Mouse (Mus musculus) myocyte (in vitro differentiated cells): ENCODE measurements at regions not wholly inside any gene's neighbourhood (a gene's known extent, or its start where the extent isn't known, plus 50 kb on each side); places are given as distances from the start of the nearest gene placed in this dataset.
A peak's percentile ranks its signal among the peaks of the same experiment; 100 is the strongest.

ENCODE experiments used
- H3K27me3 ChIP-seq: one replicate; pipeline ENCODE4 v1.6.1; 2011; ENCODE audit not compliant: control insufficient read depth, insufficient read depth, insufficient read length
- H3K36me3 ChIP-seq: one replicate; pipeline ENCODE4 v1.6.1; 2011; ENCODE audit not compliant: control insufficient read depth, insufficient read depth
- H3K4me2 ChIP-seq: one replicate; pipeline ENCODE4 v1.6.1; 2011; ENCODE audit warnings: low read depth, control low read depth
- H3K4me3 ChIP-seq: one replicate; pipeline ENCODE4 v1.5.1; 2011; ENCODE audit warnings: mild to moderate bottlenecking, control low read depth, moderate library complexity
- H3K79me2 ChIP-seq: one replicate; pipeline ENCODE4 v1.6.1; 2011; ENCODE audit not compliant: control insufficient read depth, insufficient read depth
- H3ac ChIP-seq: one replicate; pipeline ENCODE4 v1.6.1; 2011; ENCODE audit not compliant: control insufficient read depth, insufficient read length
- CEBPB ChIP-seq: IDR thresholded peaks from 2 replicates; pipeline ENCODE4 v1.6.1; 2011; ENCODE audit warnings: mild to moderate bottlenecking, moderate library complexity; ENCODE audit not compliant: poor library complexity, insufficient read depth, severe bottlenecking
- E2F4 ChIP-seq: IDR thresholded peaks from one replicate; pipeline ENCODE4 v1.6.1; 2011; ENCODE audit warnings: mild to moderate bottlenecking, control low read depth, moderate library complexity; ENCODE audit not compliant: insufficient read depth
- MAX ChIP-seq: IDR thresholded peaks from one replicate; pipeline ENCODE4 v1.6.1; 2011; ENCODE audit warnings: low read depth, mild to moderate bottlenecking, control low read depth
- MYOD1 ChIP-seq, 3 experiments: IDR thresholded peaks; one replicate each; pipeline ENCODE4 v1.6.1; 2011; ENCODE audit warnings: control low read depth in 2 of 3, low read depth in 2 of 3, mild to moderate bottlenecking in 2 of 3, moderate library complexity in 1 of 3; ENCODE audit not compliant: insufficient read length in 2 of 3, control insufficient read depth in 1 of 3
- MYOG ChIP-seq, 3 experiments: IDR thresholded peaks; one replicate each; pipeline ENCODE4 v1.6.1; 2011; ENCODE audit warnings: control low read depth in 2 of 3, low read depth in 2 of 3, mild to moderate bottlenecking in 2 of 3; ENCODE audit not compliant: insufficient read length in 2 of 3, control insufficient read depth in 1 of 3, insufficient read depth in 1 of 3
- POLR2A ChIP-seq: IDR thresholded peaks from one replicate; pipeline ENCODE4 v1.6.1; 2011; ENCODE audit warnings: low read depth, mild to moderate bottlenecking, control low read depth, moderate library complexity; ENCODE audit not compliant: insufficient read length
- POLR2AphosphoS2 ChIP-seq: IDR thresholded peaks from one replicate; pipeline ENCODE4 v1.6.1; 2011; ENCODE audit warnings: low read depth, control low read depth; ENCODE audit not compliant: insufficient read length
- REST ChIP-seq: IDR thresholded peaks from one replicate; pipeline ENCODE4 v1.6.1; 2011; ENCODE audit warnings: mild to moderate bottlenecking, control low read depth, moderate library complexity; ENCODE audit not compliant: insufficient read depth, insufficient read length
- SRF ChIP-seq: IDR thresholded peaks from one replicate; pipeline ENCODE4 v1.6.1; 2011; ENCODE audit warnings: low read depth; ENCODE audit not compliant: control insufficient read depth, insufficient read length
- TCF12 ChIP-seq: IDR thresholded peaks from one replicate; pipeline ENCODE4 v1.6.1; 2011; ENCODE audit warnings: mild to moderate bottlenecking, control low read depth; ENCODE audit not compliant: poor library complexity, insufficient read depth, severe bottlenecking
- TCF3 ChIP-seq: IDR thresholded peaks from one replicate; pipeline ENCODE4 v1.6.1; 2011; ENCODE audit warnings: low read depth, control low read depth; ENCODE audit not compliant: insufficient read length
- USF1 ChIP-seq: IDR thresholded peaks from one replicate; pipeline ENCODE4 v1.6.1; 2011; ENCODE audit warnings: low read depth, mild to moderate bottlenecking, control low read depth, moderate library complexity

DNA sequence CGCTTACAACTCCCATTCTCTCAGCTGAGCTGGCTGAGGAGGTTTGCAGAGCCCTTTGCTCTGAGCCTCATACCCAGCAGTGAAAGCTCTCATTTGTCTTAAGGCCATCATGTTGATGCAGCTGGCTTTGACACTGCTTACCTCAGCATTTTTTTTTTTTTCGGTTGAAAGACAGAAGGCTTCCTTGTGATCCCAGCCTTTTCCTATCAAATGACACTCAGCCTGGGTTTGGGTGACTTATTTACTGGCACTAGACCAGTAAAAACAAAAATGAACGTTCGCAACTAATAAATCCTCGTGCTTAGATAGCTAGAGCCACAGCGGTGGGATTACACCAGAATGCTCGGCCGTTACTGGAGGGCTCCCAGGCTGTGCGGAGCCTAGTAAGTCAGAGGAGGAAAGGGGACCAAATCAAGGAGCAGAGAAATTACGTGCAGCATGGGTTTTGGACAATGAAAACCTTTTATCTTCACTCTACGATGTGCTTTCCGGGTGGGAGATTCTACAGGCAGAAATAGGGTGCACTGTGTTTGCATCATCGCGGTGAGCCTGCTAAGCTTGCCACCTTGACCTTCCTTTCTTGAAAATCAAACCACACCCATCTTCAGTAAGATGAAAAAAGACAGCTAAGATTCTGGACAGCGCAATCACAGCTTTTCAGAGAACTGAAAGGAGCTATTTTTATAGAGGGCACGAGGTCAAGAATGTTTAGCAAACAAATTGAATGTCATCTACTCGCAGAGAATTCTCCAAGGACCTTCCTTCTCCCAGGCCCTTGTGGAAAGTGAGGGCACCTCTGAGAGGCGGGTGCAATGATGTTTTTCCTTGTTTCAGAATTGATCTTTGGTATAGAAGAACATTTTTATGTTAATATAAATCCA, 302.3 kb upstream of the Mpdz start:
- no peaks in the 10 kb centered on the region for H3K36me3 ChIP-seq
- peak overlapping the region; percentile 49 for H3K4me2 ChIP-seq
- TF ChIP-seq SRF = no peak
- no peak overlapping the region for H3K4me3 ChIP-seq
- no peak overlapping the region for H3ac ChIP-seq
- H3K27me3 ChIP-seq = no peaks in the 10 kb centered on the region
- no peaks in the 10 kb centered on the region for H3K79me2 ChIP-seq

DNA sequence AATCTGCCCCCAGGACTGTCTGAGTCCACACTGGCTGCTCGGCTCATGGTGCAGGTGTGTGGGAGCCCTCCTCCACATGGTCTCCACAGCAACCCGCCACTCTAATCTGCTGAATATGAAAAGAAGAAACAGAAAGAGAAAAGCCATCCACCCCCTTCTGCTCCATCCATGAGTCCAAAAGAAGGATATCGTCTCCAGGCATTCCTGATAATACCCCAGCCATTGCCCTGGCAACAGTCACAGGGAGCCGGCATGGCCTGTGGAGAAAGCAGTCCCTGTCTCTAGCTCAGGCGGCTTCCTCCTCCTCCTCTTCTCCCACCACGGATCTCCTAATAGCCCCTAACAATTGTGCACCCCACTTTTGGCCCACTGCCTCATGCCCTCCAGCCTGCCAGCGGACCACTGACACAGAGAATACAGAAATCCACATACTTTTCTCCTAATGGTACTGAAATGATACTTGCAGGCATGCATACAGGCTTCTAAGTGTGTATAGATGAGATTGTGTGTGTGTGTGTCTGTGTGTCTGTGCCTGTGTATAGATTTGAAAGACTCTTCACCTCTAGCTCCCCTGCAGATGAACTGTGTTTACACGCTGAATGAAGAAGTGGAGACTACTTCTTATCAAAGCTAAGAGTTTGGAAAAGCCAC, 301.5 kb upstream of the Mpdz start:
- no peaks in the 10 kb centered on the region for H3K27me3 ChIP-seq
- no peaks in the 10 kb centered on the region for H3K79me2 ChIP-seq
- peak overlapping the region; percentile 49 for H3K4me2 ChIP-seq
- H3ac ChIP-seq = no peak overlapping the region
- no peak overlapping the region for H3K4me3 ChIP-seq
- TF ChIP-seq USF1 (no peak), POLR2AphosphoS2 (no peak), TCF3 (no peak), MYOD1 (IDR thresholded peaks at IDR 0.05; ENCODE audit: control insufficient read depth in 1 of 3, insufficient read length in 2 of 3, low read depth in 2 of 3) (no peak), TCF12 (no peak), REST (no peak), CEBPB (no peak), SRF (no peak), MYOG (IDR thresholded peaks at IDR 0.05; ENCODE audit: control insufficient read depth in 1 of 3, insufficient read depth in 1 of 3, insufficient read length in 2 of 3, low read depth in 2 of 3) (no peak), MAX (no peak), E2F4 (no peak), POLR2A (no peak)
- no peaks in the 10 kb centered on the region for H3K36me3 ChIP-seq

GRCm38 (mm10) chr4:81742536-81743459, 300.2 kb upstream of the Mpdz start:
- no peak for TF ChIP-seq E2F4
- TF ChIP-seq MYOD1 (IDR thresholded peaks at IDR 0.05; ENCODE audit: control insufficient read depth in 1 of 3, insufficient read length in 2 of 3, low read depth in 2 of 3) = no peak
- TF ChIP-seq MAX = no peak
- TF ChIP-seq USF1 = no peak
- no peak for TF ChIP-seq TCF3
- TF ChIP-seq TCF12 = no peak
- TF ChIP-seq CEBPB = no peak
- no peak for TF ChIP-seq SRF
- TF ChIP-seq POLR2A = no peak
- TF ChIP-seq MYOG (IDR thresholded peaks at IDR 0.05; ENCODE audit: control insufficient read depth in 1 of 3, insufficient read depth in 1 of 3, insufficient read length in 2 of 3, low read depth in 2 of 3) = no peak
- TF ChIP-seq REST = no peak
- Histone ChIP-seq H3K27me3 (no peaks in the 10 kb centered on the region), H3K79me2 (no peaks in the 10 kb centered on the region), H3K36me3 (no peaks in the 10 kb centered on the region), H3K4me3 (no peak overlapping the region), H3ac (no peak overlapping the region), H3K4me2 (no peak overlapping the region)

DNA sequence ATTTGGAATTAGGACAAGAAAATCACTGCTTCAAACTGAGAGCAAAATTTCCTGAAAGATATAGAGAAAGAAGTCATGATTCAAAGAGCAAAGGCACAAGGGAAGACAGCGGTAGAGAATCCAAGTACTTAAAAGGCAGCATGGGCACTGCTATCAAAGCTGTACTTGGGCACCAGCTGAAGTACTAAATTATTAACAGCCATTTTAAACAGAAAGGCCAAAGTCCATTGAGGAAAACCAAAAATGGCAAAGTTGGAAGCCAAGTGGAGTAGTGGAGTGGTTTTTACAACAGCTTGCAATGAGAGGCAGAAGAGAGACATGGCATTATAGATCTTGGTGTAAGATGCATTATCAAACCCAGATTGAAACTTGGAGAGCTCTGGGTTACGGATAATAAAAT, 291.8 kb upstream of the Mpdz start:
- H3K4me3 ChIP-seq = no peak overlapping the region
- H3K79me2 ChIP-seq = no peaks in the 10 kb centered on the region
- TF ChIP-seq TCF3 = no peak
- no peak for TF ChIP-seq MYOG (IDR thresholded peaks at IDR 0.05; ENCODE audit: control insufficient read depth in 1 of 3, insufficient read depth in 1 of 3, insufficient read length in 2 of 3, low read depth in 2 of 3)
- no peak for TF ChIP-seq USF1
- no peak for TF ChIP-seq CEBPB
- no peak for TF ChIP-seq POLR2A
- no peak for TF ChIP-seq POLR2AphosphoS2
- no peak for TF ChIP-seq SRF
- TF ChIP-seq E2F4 = no peak
- no peaks in the 10 kb centered on the region for H3K27me3 ChIP-seq
- H3K36me3 ChIP-seq = no peaks in the 10 kb centered on the region
- H3ac ChIP-seq = no peak overlapping the region
- no peak overlapping the region for H3K4me2 ChIP-seq
